Mouse (Mus musculus) liver, embryonic 14.5 days (tissue): ENCODE results near the gene Ddit4. TPM values are rescaled to one million over a fixed set of nuclear protein-coding genes. Genes with fewer than 3 reads are reported as not detected.

Source experiments
- ATAC-seq: fragments of 200-750 bp; cut with Nextera tagmentation; 2 replicates; pipeline ENCODE4 v1.8.0; 2017; ENCODE audit warnings: moderate number of reproducible peaks, mild to moderate bottlenecking, moderate library complexity; ENCODE audit not compliant: insufficient read depth
- DNase-seq, 3 experiments: peaks; one replicate each; pipeline ENCODE4 v3.0.0-alpha.2; 2012 to 2013; ENCODE audit warnings: low read depth in 3 of 3, low spot score in 3 of 3
- H3K27ac ChIP-seq: fragments of 300-500 bp; sonication (generic); 2 replicates; pipeline ENCODE4 v1.5.1; 2014; ENCODE audit warnings: moderate library complexity, mild to moderate bottlenecking, control low read depth, inconsistent platforms
- H3K27me3 ChIP-seq: fragments of 300-500 bp; sonication (generic); 2 replicates; pipeline ENCODE4 v1.6.1; 2014; ENCODE audit warnings: mild to moderate bottlenecking, low read length, moderate library complexity; ENCODE audit not compliant: control insufficient read depth, insufficient read depth
- H3K36me3 ChIP-seq: fragments of 300-500 bp; sonication (generic); replicated peaks from 2 replicates; pipeline ENCODE4 v1.6.1; 2014; ENCODE audit warnings: low read depth; ENCODE audit not compliant: control insufficient read depth, insufficient read depth
- H3K4me1 ChIP-seq, 2 experiments: fragments of 200-500 bp in 1 of 2; fragments of 300-500 bp in 1 of 2; sonication (generic) in 1 of 2; replicated peaks; 2 replicates each; pipeline ENCODE4 v1.6.1; 2012 to 2014; ENCODE audit warnings: antibody characterized with exemption in 1 of 2, inconsistent platforms in 1 of 2, low read length in 1 of 2; ENCODE audit not compliant: control insufficient read depth in 2 of 2, insufficient read depth in 2 of 2
- H3K4me2 ChIP-seq: fragments of 300-500 bp; sonication (generic); 2 replicates; pipeline ENCODE4 v1.6.1; 2014; ENCODE audit warnings: low read depth, mild to moderate bottlenecking, control low read depth, moderate library complexity
- H3K4me3 ChIP-seq, 2 experiments: fragments of 200-500 bp in 1 of 2; fragments of 300-500 bp in 1 of 2; sonication (generic) in 1 of 2; 2 replicates each; pipeline ENCODE4 v1.5.1; 2012 to 2014; ENCODE audit warnings: low read depth in 2 of 2, low read length in 2 of 2, mild to moderate bottlenecking in 2 of 2, control low read depth in 1 of 2, inconsistent platforms in 1 of 2, moderate library complexity in 1 of 2; ENCODE audit not compliant: insufficient read depth in 1 of 2
- H3K9ac ChIP-seq: fragments of 300-500 bp; sonication (generic); replicated peaks from 2 replicates; pipeline ENCODE4 v1.6.1; 2014; ENCODE audit warnings: mild to moderate bottlenecking, control low read depth, moderate library complexity
- H3K9me3 ChIP-seq: fragments of 300-500 bp; sonication (generic); 2 replicates; pipeline ENCODE4 v1.6.1; 2016; ENCODE audit warnings: low read length, mixed read lengths; ENCODE audit not compliant: control insufficient read depth
- CTCF ChIP-seq: IDR thresholded peaks from 2 replicates; pipeline ENCODE4 v1.5.1; 2016; ENCODE audit warnings: antibody characterized with exemption, low read depth, control low read depth
- EP300 ChIP-seq: IDR thresholded peaks from 2 replicates; pipeline ENCODE4 v1.6.1; 2016; ENCODE audit warnings: antibody characterized with exemption, low read depth
- WGBS: fragments of 180-500 bp; shearing (Covaris S2); extraction: QIAGEN DNeasy Blood & Tissue Kit; methylation state at CpG from one replicate; pipeline ENCODE4 v1.1.7; 2014; ENCODE audit not compliant: insufficient replicate concordance; 5-methylcytosine and 5-hydroxymethylcytosine counted together
- polyA plus RNA-seq, 2 experiments: library from polyadenylated mRNA; depleted of rRNA in 1 of 2; stranded (reverse) in 1 of 2; unstranded in 1 of 2; fragments of >200 nt; fragmentation: Nextera tagmentation in 1 of 2; extraction: Ambion mirVana in 1 of 2; gene quantifications; 2 replicates each; pipeline versions ENCODE4 v1.2.1 to v1.2.3; 2012 to 2014

The Ddit4 gene
- polyA plus RNA-seq, 2 experiments: 0.39 to 3.3 TPM

DNA sequence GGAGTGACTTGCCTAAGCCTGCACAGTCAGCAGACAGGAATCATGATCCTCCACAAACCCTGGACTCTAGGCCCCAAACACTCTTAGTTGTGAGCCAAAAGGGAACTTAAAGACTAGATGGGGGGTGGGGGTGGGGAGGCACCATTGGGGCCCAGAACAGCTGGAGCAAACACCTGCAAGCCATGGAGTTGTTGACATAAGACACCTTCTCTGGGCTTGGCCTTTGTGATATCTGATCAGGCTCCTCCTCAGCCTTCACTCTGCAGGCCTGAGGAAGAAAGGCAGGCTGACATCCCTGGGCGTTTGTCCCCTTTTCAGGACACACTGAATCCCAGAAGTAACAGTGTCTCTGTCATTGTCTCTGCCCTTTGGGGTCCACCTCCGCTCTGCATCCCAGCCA is 12.0 kb upstream of the Ddit4 start:
- H3K4me3 ChIP-seq: no peak overlapping the region
- no peak overlapping the region for H3K27ac ChIP-seq
- 60% methylated on average over 2 of the region's 2 CpGs for WGBS
- no peak overlapping the region for H3K9ac ChIP-seq
- no peak overlapping the region for H3K4me2 ChIP-seq
- no peaks in the 10 kb centered on the region; the same call in 1 of the 2 replicates for H3K27me3 ChIP-seq
- no peak for TF ChIP-seq CTCF
- no peak for TF ChIP-seq EP300
- no peak for ATAC-seq
- no peaks in the 10 kb centered on the region for H3K9me3 ChIP-seq
- H3K4me1 ChIP-seq: no peaks in the 10 kb centered on the region
- no peak for DNase-seq
- no peaks in the 10 kb centered on the region for H3K36me3 ChIP-seq

DNA sequence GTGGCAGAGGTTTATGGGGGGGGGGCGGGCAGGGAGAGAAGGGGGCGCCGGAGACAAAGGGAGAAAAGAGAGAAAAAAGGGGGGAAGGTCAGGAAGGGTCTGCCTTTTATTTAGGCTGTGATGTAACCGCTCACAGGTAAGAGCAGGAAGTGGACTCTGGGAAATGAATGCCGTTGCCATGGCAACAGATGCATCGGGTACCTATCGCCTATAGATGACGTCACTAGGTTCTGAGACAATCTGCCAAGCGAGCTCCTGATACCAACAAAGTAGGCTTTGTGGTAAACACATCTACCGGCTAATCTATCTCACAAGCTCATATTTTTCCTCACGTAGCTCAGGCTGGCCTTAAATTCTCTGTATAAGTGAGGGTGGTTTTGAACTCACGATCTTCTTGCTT is 7.9 kb upstream of the Ddit4 start:
- DNase-seq (no peak), ATAC-seq (no peak)
- H3K4me2 ChIP-seq: no peak overlapping the region
- no peak overlapping the region for H3K9ac ChIP-seq
- H3K4me1 ChIP-seq: no peaks in the 10 kb centered on the region
- H3K4me3 ChIP-seq: no peak overlapping the region
- peaks cover 4% of the 10 kb centered on the region for H3K27me3 ChIP-seq
- no peaks in the 10 kb centered on the region for H3K36me3 ChIP-seq
- TF ChIP-seq CTCF: no peak
- TF ChIP-seq EP300: no peak
- WGBS: 59% methylated on average over 10 of the region's 12 CpGs
- no peaks in the 10 kb centered on the region for H3K9me3 ChIP-seq
- H3K27ac ChIP-seq: no peak overlapping the region

- TF ChIP-seq CTCF (no peak), EP300 (no peak)
- no peak overlapping the region for H3K27ac ChIP-seq
- peaks cover 4% of the 10 kb centered on the region for H3K27me3 ChIP-seq
These were observed 6.8 kb upstream of the Ddit4 start for GRCm38 (mm10) chr10:59958458-59958857.

DNA sequence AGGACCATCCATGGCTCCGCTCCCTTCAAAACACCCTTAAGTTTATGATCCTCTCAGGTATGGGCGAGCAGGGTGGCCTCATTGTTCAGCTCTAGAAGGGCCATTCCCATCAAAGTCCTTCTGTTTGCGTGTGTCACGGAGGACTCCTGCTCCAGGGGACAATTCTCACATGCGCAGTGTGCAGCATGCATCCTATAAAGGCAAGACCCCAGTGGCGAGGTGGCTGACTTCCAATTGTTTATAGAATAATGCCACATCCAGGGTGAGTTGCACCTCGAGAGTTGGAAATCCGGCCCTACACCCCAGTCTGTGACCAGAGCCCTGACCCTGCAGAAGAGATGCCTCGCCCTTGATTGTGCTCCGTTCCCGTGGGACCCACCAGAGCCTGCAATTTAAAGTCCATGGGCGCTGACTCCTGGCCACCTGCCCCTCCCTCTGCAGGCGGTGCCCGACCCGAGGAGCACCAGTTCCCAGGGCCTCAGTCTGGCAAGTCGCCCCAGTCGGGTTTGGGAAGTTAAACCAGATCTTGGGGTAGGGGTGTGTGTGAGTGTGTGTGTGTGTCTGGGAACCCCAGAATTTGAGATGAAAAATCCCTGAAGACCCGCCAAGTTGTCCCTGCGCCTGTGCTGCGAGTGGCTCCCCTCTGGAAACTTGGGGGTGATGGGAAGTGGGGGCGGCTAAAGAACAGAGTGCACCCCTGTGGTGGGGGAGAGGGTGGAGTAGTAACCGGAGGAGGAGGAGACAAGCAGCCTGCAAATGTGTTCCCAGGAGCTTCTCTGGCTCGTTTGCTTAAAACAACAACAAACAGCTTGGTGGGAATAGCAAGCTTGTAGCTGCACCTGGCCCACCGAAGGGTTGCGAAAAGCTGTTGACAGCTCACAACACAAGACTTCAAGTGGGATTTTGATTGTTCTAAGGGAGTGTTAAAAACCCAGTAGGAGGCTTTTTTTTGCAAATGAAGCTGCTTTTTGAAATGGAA is 5.8 kb upstream of the Ddit4 start:
- 39% methylated on average over 25 of the region's 25 CpGs for WGBS
- no peak for ATAC-seq
- H3K4me2 ChIP-seq: no peak overlapping the region
- peaks cover 0 to 4% of the 10 kb centered on the region in 2 experiments; a peak in 2 of 4 replicates for H3K4me1 ChIP-seq
- H3K9me3 ChIP-seq: no peaks in the 10 kb centered on the region
- no peak for DNase-seq
- no peak overlapping the region for H3K27ac ChIP-seq
- no peak overlapping the region for H3K9ac ChIP-seq
- TF ChIP-seq EP300 (no peak), CTCF (no peak)
- no peak overlapping the region for H3K4me3 ChIP-seq
- no peaks in the 10 kb centered on the region for H3K36me3 ChIP-seq
- peaks cover 4% of the 10 kb centered on the region for H3K27me3 ChIP-seq

More at GRCm38 (mm10) chr10:59958458-59958857, 6.8 kb upstream of the Ddit4 start:
- H3K4me2 ChIP-seq: no peak overlapping the region
- ATAC-seq (no peak), DNase-seq (no peak)
- no peak overlapping the region for H3K9ac ChIP-seq
- H3K36me3 ChIP-seq: no peaks in the 10 kb centered on the region
- no peaks in the 10 kb centered on the region for H3K9me3 ChIP-seq
- 31% methylated on average over 5 of the region's 5 CpGs for WGBS
- no peaks in the 10 kb centered on the region for H3K4me1 ChIP-seq
- H3K4me3 ChIP-seq: no peak overlapping the region

DNA sequence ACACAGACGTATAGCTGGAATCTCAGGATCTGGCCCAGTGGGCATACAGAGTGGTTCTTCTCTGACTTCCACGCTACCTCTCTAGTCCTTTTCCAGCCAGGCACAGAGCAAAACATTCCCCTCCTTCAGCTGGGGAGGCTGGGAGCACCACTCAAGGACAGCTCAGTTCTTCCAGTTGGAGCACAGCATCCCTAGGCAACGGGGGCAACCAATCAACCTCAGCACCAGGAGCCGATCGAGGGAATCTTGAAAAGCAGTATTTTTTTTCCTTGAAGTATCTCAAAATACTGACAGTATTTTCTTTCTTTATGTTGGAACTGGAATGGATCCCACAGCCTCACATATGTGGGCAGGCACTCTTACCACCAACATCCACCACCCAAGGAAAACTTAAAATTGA is 5.0 kb upstream of the Ddit4 start:
- H3K9me3 ChIP-seq: no peaks in the 10 kb centered on the region
- ATAC-seq: no peak
- no peak for DNase-seq
- no peak overlapping the region for H3K4me2 ChIP-seq
- H3K36me3 ChIP-seq: no peaks in the 10 kb centered on the region
- peaks cover 4% of the 10 kb centered on the region for H3K27me3 ChIP-seq
- no peak overlapping the region for H3K9ac ChIP-seq
- WGBS: 57% methylated on average over 5 of the region's 5 CpGs
- H3K27ac ChIP-seq: no peak overlapping the region
- peaks cover 0 to 7% of the 10 kb centered on the region in 2 experiments; a peak in 2 of 4 replicates for H3K4me1 ChIP-seq
- TF ChIP-seq CTCF (no peak), EP300 (no peak)
- H3K4me3 ChIP-seq: no peak overlapping the region
